Mouse (Mus musculus) kidney, embryonic 16.5 days (tissue): ENCODE measurements at regions not wholly inside any gene's neighbourhood (a gene's known extent, or its start where the extent isn't known, plus 50 kb on each side); places are given as distances from the start of the nearest gene placed in this dataset.

Source experiments
- ATAC-seq: fragments of 200-750 bp; cut with Nextera tagmentation; 2 replicates; pipeline ENCODE4 v1.8.0; 2017; ENCODE audit warnings: moderate TSS enrichment; ENCODE audit not compliant: low FRiP score, low TSS enrichment
- H3K27ac ChIP-seq: fragments of 300-500 bp; sonication (generic); 2 replicates; pipeline ENCODE4 v1.5.1; 2014; ENCODE audit warnings: low read length
- H3K27me3 ChIP-seq: fragments of 300-500 bp; sonication (generic); 2 replicates; pipeline ENCODE4 v1.6.1; 2014; ENCODE audit warnings: low read length, control low read depth, mixed read lengths; ENCODE audit not compliant: insufficient read depth
- H3K36me3 ChIP-seq: fragments of 300-500 bp; sonication (generic); 2 replicates; pipeline ENCODE4 v1.6.1; 2014; ENCODE audit warnings: low read length, control low read depth, mixed read lengths; ENCODE audit not compliant: insufficient read depth
- H3K4me1 ChIP-seq: fragments of 300-500 bp; sonication (generic); 2 replicates; pipeline ENCODE4 v1.6.1; 2014; ENCODE audit warnings: low read length, control low read depth, mixed read lengths; ENCODE audit not compliant: insufficient read depth
- H3K4me2 ChIP-seq: fragments of 300-500 bp; sonication (generic); replicated peaks from 2 replicates; pipeline ENCODE4 v1.6.1; 2014; ENCODE audit warnings: low read depth, low read length
- H3K4me3 ChIP-seq: fragments of 300-500 bp; sonication (generic); 2 replicates; pipeline ENCODE4 v1.5.1; 2014; ENCODE audit warnings: mild to moderate bottlenecking, low read length
- H3K9ac ChIP-seq: fragments of 300-500 bp; sonication (generic); replicated peaks from 2 replicates; pipeline ENCODE4 v1.6.1; 2014; ENCODE audit warnings: low read length
- H3K9me3 ChIP-seq: fragments of 300-500 bp; sonication (generic); 2 replicates; pipeline ENCODE4 v1.6.1; 2016; ENCODE audit warnings: low read length, control low read depth
- WGBS: fragments of 180-500 bp; shearing (Covaris S2); extraction: QIAGEN DNeasy Blood & Tissue Kit; methylation state at CpG from one replicate; pipeline ENCODE4 v1.1.7; 2014; 5-methylcytosine and 5-hydroxymethylcytosine counted together

GRCm38 (mm10) chr12:13769156-13769555 lies 382.7 kb downstream of the Fam84a start:
- Histone ChIP-seq H3K27ac (no peak overlapping the region), H3K4me3 (no peak overlapping the region), H3K9ac (no peak overlapping the region), H3K4me1 (no peaks in the 10 kb centered on the region), H3K27me3 (no peaks in the 10 kb centered on the region), H3K9me3 (no peaks in the 10 kb centered on the region), H3K36me3 (no peaks in the 10 kb centered on the region), H3K4me2 (no peak overlapping the region)
- WGBS, result 90% methylated on average over 4 of the region's 4 CpGs
- ATAC-seq, result no peak

- no peak overlapping the region for H3K9ac ChIP-seq
- H3K4me2 ChIP-seq, result no peak overlapping the region
- H3K36me3 ChIP-seq, result no peaks in the 10 kb centered on the region
- H3K4me1 ChIP-seq, result no peaks in the 10 kb centered on the region
- H3K27me3 ChIP-seq, result no peaks in the 10 kb centered on the region
- H3K27ac ChIP-seq, result no peak overlapping the region
- no peak for ATAC-seq
- WGBS, result 90% methylated on average over 3 of the region's 3 CpGs
- H3K9me3 ChIP-seq, result no peaks in the 10 kb centered on the region
- no peak overlapping the region for H3K4me3 ChIP-seq
Observed at GRCm38 (mm10) chr12:13766486-13766885, 385.4 kb downstream of the Fam84a start.

GRCm38 (mm10) chr12:13753878-13754277 lies 398.0 kb downstream of the Fam84a start:
- H3K9ac ChIP-seq, result no peak overlapping the region
- H3K27me3 ChIP-seq, result no peaks in the 10 kb centered on the region
- no peak for ATAC-seq
- WGBS, result 85% methylated on average over 2 of the region's 2 CpGs
- H3K4me2 ChIP-seq, result no peak overlapping the region
- H3K27ac ChIP-seq, result no peak overlapping the region
- H3K36me3 ChIP-seq, result no peaks in the 10 kb centered on the region
- H3K4me1 ChIP-seq, result no peaks in the 10 kb centered on the region
- no peak overlapping the region for H3K4me3 ChIP-seq
- no peaks in the 10 kb centered on the region for H3K9me3 ChIP-seq

- Histone ChIP-seq H3K27me3 (no peaks in the 10 kb centered on the region), H3K9me3 (peaks cover 2% of the 10 kb centered on the region; the same call in 1 of the 2 replicates), H3K9ac (no peak overlapping the region), H3K4me3 (no peak overlapping the region), H3K36me3 (no peaks in the 10 kb centered on the region), H3K4me2 (no peak overlapping the region), H3K27ac (no peak overlapping the region), H3K4me1 (no peaks in the 10 kb centered on the region)
- WGBS, result 68% methylated on average over 2 of the region's 2 CpGs
- no peak for ATAC-seq
Observed at GRCm38 (mm10) chr12:13744323-13744931, 407.4 kb downstream of the Fam84a start.

- no peak overlapping the region for H3K4me2 ChIP-seq
- H3K9me3 ChIP-seq, result no peaks in the 10 kb centered on the region
- H3K4me3 ChIP-seq, result no peak overlapping the region
- no peaks in the 10 kb centered on the region for H3K36me3 ChIP-seq
- H3K27me3 ChIP-seq, result no peaks in the 10 kb centered on the region
- no peak overlapping the region for H3K9ac ChIP-seq
- WGBS, result 81% methylated on average over 2 of the region's 2 CpGs
- no peaks in the 10 kb centered on the region for H3K4me1 ChIP-seq
- ATAC-seq, result no peak
- no peak overlapping the region for H3K27ac ChIP-seq
Observed at GRCm38 (mm10) chr12:13729901-13730637, 421.8 kb downstream of the Fam84a start.

- WGBS, result 62% methylated on average over 4 of the region's 4 CpGs
- no peak overlapping the region for H3K4me2 ChIP-seq
- no peaks in the 10 kb centered on the region for H3K27me3 ChIP-seq
- no peak for ATAC-seq
- H3K4me1 ChIP-seq, result no peaks in the 10 kb centered on the region
- no peaks in the 10 kb centered on the region for H3K9me3 ChIP-seq
- no peak overlapping the region for H3K27ac ChIP-seq
- no peaks in the 10 kb centered on the region for H3K36me3 ChIP-seq
- no peak overlapping the region for H3K4me3 ChIP-seq
- no peak overlapping the region for H3K9ac ChIP-seq
Observed at GRCm38 (mm10) chr12:13728986-13729385, 422.9 kb downstream of the Fam84a start.

- no peak overlapping the region for H3K27ac ChIP-seq
- H3K9me3 ChIP-seq, result no peaks in the 10 kb centered on the region
- H3K4me2 ChIP-seq, result no peak overlapping the region
- H3K4me1 ChIP-seq, result no peaks in the 10 kb centered on the region
- H3K27me3 ChIP-seq, result no peaks in the 10 kb centered on the region
- no peaks in the 10 kb centered on the region for H3K36me3 ChIP-seq
- 66% methylated on average over 2 of the region's 2 CpGs for WGBS
- no peak for ATAC-seq
- H3K4me3 ChIP-seq, result no peak overlapping the region
- no peak overlapping the region for H3K9ac ChIP-seq
Observed at GRCm38 (mm10) chr12:13724511-13724910, 427.3 kb downstream of the Fam84a start.

- no peak overlapping the region for H3K9ac ChIP-seq
- no peaks in the 10 kb centered on the region for H3K36me3 ChIP-seq
- no peaks in the 10 kb centered on the region for H3K4me1 ChIP-seq
- no peaks in the 10 kb centered on the region for H3K9me3 ChIP-seq
- 72% methylated on average over 3 of the region's 3 CpGs for WGBS
- no peaks in the 10 kb centered on the region for H3K27me3 ChIP-seq
- no peak for ATAC-seq
- H3K4me2 ChIP-seq, result no peak overlapping the region
- no peak overlapping the region for H3K27ac ChIP-seq
- H3K4me3 ChIP-seq, result no peak overlapping the region
Observed at GRCm38 (mm10) chr12:13709806-13710205, 440.9 kb downstream of the Nbas start.

GRCm38 (mm10) chr12:13707747-13708146 lies 438.8 kb downstream of the Nbas start:
- no peak overlapping the region for H3K4me2 ChIP-seq
- ATAC-seq, result no peak
- WGBS, result 90% methylated on average over 5 of the region's 5 CpGs
- H3K9me3 ChIP-seq, result no peaks in the 10 kb centered on the region
- no peak overlapping the region for H3K9ac ChIP-seq
- H3K27ac ChIP-seq, result no peak overlapping the region
- no peaks in the 10 kb centered on the region for H3K36me3 ChIP-seq
- H3K4me1 ChIP-seq, result no peaks in the 10 kb centered on the region
- H3K4me3 ChIP-seq, result no peak overlapping the region
- H3K27me3 ChIP-seq, result no peaks in the 10 kb centered on the region

- WGBS, result 31% methylated on average over 4 of the region's 4 CpGs
- Histone ChIP-seq H3K27me3 (no peaks in the 10 kb centered on the region), H3K9me3 (no peaks in the 10 kb centered on the region), H3K4me1 (no peaks in the 10 kb centered on the region), H3K4me3 (no peak overlapping the region), H3K9ac (no peak overlapping the region), H3K27ac (no peak overlapping the region), H3K36me3 (no peaks in the 10 kb centered on the region), H3K4me2 (no peak overlapping the region)
- ATAC-seq, result no peak
Observed at GRCm38 (mm10) chr12:13706510-13706909, 437.6 kb downstream of the Nbas start.
